Mouse (Mus musculus): Measurements from ENCODE around the gene Arrdc2. TPM values are rescaled to one million over a fixed set of nuclear protein-coding genes. Genes with fewer than 3 reads are reported as not detected.

The Arrdc2 gene
- polyA plus RNA-seq, 1 experiment: 4.4 TPM

- Histone ChIP-seq H3K27ac (ENCODE audit: insufficient read depth, low read length) (no peak overlapping the region), H3K4me3 (ENCODE audit: insufficient read depth, low read length) (no peak overlapping the region), H3K4me1 (ENCODE audit: control insufficient read depth, insufficient read depth, low read length) (no peaks in the 10 kb centered on the region)
- no peak for TF ChIP-seq POLR2A (IDR thresholded peaks at IDR 0.05; ENCODE audit: low read depth, low read length)
- no peak for TF ChIP-seq CTCF (IDR thresholded peaks at IDR 0.05; ENCODE audit: borderline replicate concordance, insufficient read depth, low read length)
These were observed 45.3 kb downstream of the Arrdc2 start for GRCm38 (mm10) chr8:70794215-70794614.

- H3K4me1 ChIP-seq (ENCODE audit: control insufficient read depth, insufficient read depth, low read length): no peaks in the 10 kb centered on the region
- TF ChIP-seq POLR2A (IDR thresholded peaks at IDR 0.05; ENCODE audit: low read depth, low read length) (no peak), CTCF (IDR thresholded peaks at IDR 0.05; ENCODE audit: borderline replicate concordance, insufficient read depth, low read length) (no peak)
- H3K4me3 ChIP-seq (ENCODE audit: insufficient read depth, low read length): peak overlapping the region; percentile 37
- no peak overlapping the region for H3K27ac ChIP-seq (ENCODE audit: insufficient read depth, low read length)
These were observed 46.8 kb downstream of the Arrdc2 start for GRCm38 (mm10) chr8:70792700-70793099.

DNA sequence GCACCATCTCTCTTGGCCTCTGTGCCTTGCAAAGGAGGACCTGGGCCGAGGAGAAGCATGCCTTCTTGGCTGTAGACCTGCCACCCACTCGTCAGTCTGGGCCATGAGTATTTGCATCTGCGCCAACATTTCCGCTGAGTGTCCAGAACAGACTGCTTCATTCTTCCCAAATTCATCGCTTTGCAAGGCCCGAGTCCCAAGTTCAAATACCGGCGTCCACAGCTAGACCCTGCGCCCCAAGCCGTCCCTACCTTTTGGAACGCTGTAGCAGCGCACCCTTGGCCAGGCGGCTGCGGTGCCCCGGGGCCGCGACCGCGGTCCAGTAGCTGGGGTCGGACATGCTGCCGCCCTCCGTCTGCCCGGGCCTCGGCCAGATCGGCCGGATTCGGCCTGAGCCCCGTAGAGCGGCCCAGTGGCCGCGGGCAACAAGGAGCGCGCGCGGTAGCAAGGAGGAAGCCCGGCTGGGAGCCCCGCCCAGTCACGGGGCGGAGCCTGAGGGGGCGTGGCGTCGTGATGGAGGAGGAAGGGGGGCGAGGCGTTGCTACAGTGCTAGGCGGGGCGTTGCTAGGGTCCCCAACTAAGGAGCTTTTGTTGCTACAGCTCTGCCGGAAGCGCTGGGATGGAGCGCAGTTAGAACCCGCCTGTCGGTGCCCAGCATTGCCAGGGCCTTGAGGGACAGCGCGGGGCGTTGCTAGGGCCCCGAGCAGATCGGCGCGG lies 47.4 kb downstream of the Arrdc2 start:
- TF ChIP-seq CTCF (IDR thresholded peaks at IDR 0.05; ENCODE audit: borderline replicate concordance, insufficient read depth, low read length) (no peak), POLR2A (IDR thresholded peaks at IDR 0.05; ENCODE audit: low read depth, low read length) (peak; percentile 85)
- Histone ChIP-seq H3K4me1 (ENCODE audit: control insufficient read depth, insufficient read depth, low read length) (no peaks in the 10 kb centered on the region), H3K4me3 (ENCODE audit: insufficient read depth, low read length) (peak overlapping the region; percentile 64), H3K27ac (ENCODE audit: insufficient read depth, low read length) (no peak overlapping the region)

GRCm38 (mm10) chr8:70791294-70791701 lies 48.2 kb downstream of the Arrdc2 start:
- TF ChIP-seq POLR2A (IDR thresholded peaks at IDR 0.05; ENCODE audit: low read depth, low read length) (no peak), CTCF (IDR thresholded peaks at IDR 0.05; ENCODE audit: borderline replicate concordance, insufficient read depth, low read length) (no peak)
- Histone ChIP-seq H3K4me1 (ENCODE audit: control insufficient read depth, insufficient read depth, low read length) (no peaks in the 10 kb centered on the region), H3K27ac (ENCODE audit: insufficient read depth, low read length) (no peak overlapping the region), H3K4me3 (ENCODE audit: insufficient read depth, low read length) (peak overlapping the region; percentile 64)

DNA sequence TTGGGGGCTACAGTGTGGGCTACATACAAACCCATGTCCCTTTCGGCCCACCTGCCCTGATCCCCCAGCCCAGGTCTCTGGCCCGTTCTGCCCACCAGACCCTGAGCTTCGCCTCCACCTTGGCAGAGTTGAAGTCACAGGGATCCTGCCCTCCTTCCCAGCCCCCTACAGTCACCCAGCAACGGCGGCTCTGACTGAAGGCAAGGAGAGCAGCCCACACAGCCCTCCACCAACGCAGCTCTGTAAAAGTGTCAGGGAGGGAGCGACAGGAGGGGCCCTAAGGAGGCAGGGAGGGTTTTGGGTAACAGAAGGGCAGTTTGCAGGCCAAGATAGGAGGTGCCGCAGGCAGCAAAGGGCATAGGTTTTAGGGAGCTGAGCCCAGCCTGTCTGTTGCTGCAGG lies 48.7 kb downstream of the Arrdc2 start:
- Histone ChIP-seq H3K27ac (ENCODE audit: insufficient read depth, low read length) (no peak overlapping the region), H3K4me1 (ENCODE audit: control insufficient read depth, insufficient read depth, low read length) (no peaks in the 10 kb centered on the region), H3K4me3 (ENCODE audit: insufficient read depth, low read length) (no peak overlapping the region)
- no peak for TF ChIP-seq CTCF (IDR thresholded peaks at IDR 0.05; ENCODE audit: borderline replicate concordance, insufficient read depth, low read length)
- TF ChIP-seq POLR2A (IDR thresholded peaks at IDR 0.05; ENCODE audit: low read depth, low read length): no peak

GRCm38 (mm10) chr8:70789046-70789445 lies 50.5 kb downstream of the Arrdc2 start:
- TF ChIP-seq POLR2A (IDR thresholded peaks at IDR 0.05; ENCODE audit: low read depth, low read length) (no peak), CTCF (IDR thresholded peaks at IDR 0.05; ENCODE audit: borderline replicate concordance, insufficient read depth, low read length) (no peak)
- Histone ChIP-seq H3K27ac (ENCODE audit: insufficient read depth, low read length) (no peak overlapping the region), H3K4me3 (ENCODE audit: insufficient read depth, low read length) (no peak overlapping the region), H3K4me1 (ENCODE audit: control insufficient read depth, insufficient read depth, low read length) (no peaks in the 10 kb centered on the region)

GRCm38 (mm10) chr8:70787941-70788667 lies 51.4 kb downstream of the Arrdc2 start:
- TF ChIP-seq CTCF (IDR thresholded peaks at IDR 0.05; ENCODE audit: borderline replicate concordance, insufficient read depth, low read length) (no peak), POLR2A (IDR thresholded peaks at IDR 0.05; ENCODE audit: low read depth, low read length) (no peak)
- no peak overlapping the region for H3K4me3 ChIP-seq (ENCODE audit: insufficient read depth, low read length)

DNA sequence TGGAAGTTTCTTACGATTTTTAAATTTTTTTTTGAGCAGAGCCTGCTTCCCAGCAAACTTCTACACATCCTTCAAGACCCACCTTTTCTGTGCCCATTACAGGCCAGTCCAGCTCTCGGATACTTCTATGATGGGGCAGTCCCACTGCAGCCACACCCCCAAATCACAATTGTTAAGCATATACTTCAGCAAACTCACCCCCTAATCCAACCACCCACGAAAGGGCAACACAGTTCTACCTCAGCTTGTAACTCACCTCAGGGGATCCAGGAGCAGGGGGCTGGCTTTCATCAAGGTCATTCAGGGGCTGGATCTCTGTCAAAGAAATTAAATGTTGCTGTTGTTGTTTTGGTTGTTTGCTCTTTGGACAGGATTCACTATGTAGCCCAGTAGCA lies 52.5 kb downstream of the Arrdc2 start:
- H3K4me1 ChIP-seq (ENCODE audit: control insufficient read depth, insufficient read depth, low read length): no peaks in the 10 kb centered on the region
- TF ChIP-seq CTCF (IDR thresholded peaks at IDR 0.05; ENCODE audit: borderline replicate concordance, insufficient read depth, low read length): no peak
- TF ChIP-seq POLR2A (IDR thresholded peaks at IDR 0.05; ENCODE audit: low read depth, low read length): no peak
- no peak overlapping the region for H3K4me3 ChIP-seq (ENCODE audit: insufficient read depth, low read length)
- no peak overlapping the region for H3K27ac ChIP-seq (ENCODE audit: insufficient read depth, low read length)

More at GRCm38 (mm10) chr8:70787941-70788667, 51.4 kb downstream of the Arrdc2 start:
- no peaks in the 10 kb centered on the region for H3K4me1 ChIP-seq (ENCODE audit: control insufficient read depth, insufficient read depth, low read length)
- H3K27ac ChIP-seq (ENCODE audit: insufficient read depth, low read length): no peak overlapping the region

- TF ChIP-seq CTCF (IDR thresholded peaks at IDR 0.05; ENCODE audit: borderline replicate concordance, insufficient read depth, low read length): no peak
- TF ChIP-seq POLR2A (IDR thresholded peaks at IDR 0.05; ENCODE audit: low read depth, low read length): no peak
- no peak overlapping the region for H3K4me3 ChIP-seq (ENCODE audit: insufficient read depth, low read length)
These were observed 53.0 kb downstream of the Arrdc2 start for GRCm38 (mm10) chr8:70786291-70787050.

More at GRCm38 (mm10) chr8:70786291-70787050, 53.0 kb downstream of the Arrdc2 start:
- H3K4me1 ChIP-seq (ENCODE audit: control insufficient read depth, insufficient read depth, low read length): no peaks in the 10 kb centered on the region
- no peak overlapping the region for H3K27ac ChIP-seq (ENCODE audit: insufficient read depth, low read length)

Other genes starting within 250 kb of the Arrdc2 start
- 17.9 and 18.6 TPM in 2 replicates for gene Isyna1, start 245.3 kb downstream of the Arrdc2 start, polyA plus RNA-seq (2011; ENCODE audit: insufficient read length, low read depth, missing spikeins)
- 44.7 and 50.7 TPM in 2 replicates for gene Ssbp4, start 230.8 kb downstream of the Arrdc2 start, polyA plus RNA-seq (2011; ENCODE audit: insufficient read length, low read depth, missing spikeins)
- gene Lrrc25, start 223.6 kb downstream of the Arrdc2 start, polyA plus RNA-seq (2011; ENCODE audit: insufficient read length, low read depth, missing spikeins): 0.46 TPM in 1 of 2 replicates, not detected in the other
- gene Gdf15, start 207.3 kb downstream of the Arrdc2 start, polyA plus RNA-seq (2011; ENCODE audit: insufficient read length, low read depth, missing spikeins): 3.1 and 4.2 TPM in 2 replicates
- 53.7 and 54.3 TPM in 2 replicates for gene Pgpep1, start 179.3 kb downstream of the Arrdc2 start, polyA plus RNA-seq (2011; ENCODE audit: insufficient read length, low read depth, missing spikeins)
- gene Lsm4, start 166.5 kb downstream of the Arrdc2 start, polyA plus RNA-seq (2011; ENCODE audit: insufficient read length, low read depth, missing spikeins): 54.9 and 60.2 TPM in 2 replicates
- gene Jund, start 140.8 kb downstream of the Arrdc2 start, polyA plus RNA-seq (2011; ENCODE audit: insufficient read length, low read depth, missing spikeins): 82.2 and 90.6 TPM in 2 replicates
- not detected in 2 replicates for gene Iqcn, start 136.3 kb downstream of the Arrdc2 start, polyA plus RNA-seq (2011; ENCODE audit: insufficient read length, low read depth, missing spikeins)
- not detected in 2 replicates for gene Gm3336, start 121.2 kb downstream of the Arrdc2 start, polyA plus RNA-seq (2011; ENCODE audit: insufficient read length, low read depth, missing spikeins)
- not detected in 2 replicates for gene Pde4c, start 116.0 kb downstream of the Arrdc2 start, polyA plus RNA-seq (2011; ENCODE audit: insufficient read length, low read depth, missing spikeins)
- 8.6 and 10.2 TPM in 2 replicates for gene Rab3a, start 85.0 kb downstream of the Arrdc2 start, polyA plus RNA-seq (2011; ENCODE audit: insufficient read length, low read depth, missing spikeins)
- 29.1 and 32.6 TPM in 2 replicates for gene Mpv17l2, start 78.8 kb downstream of the Arrdc2 start, polyA plus RNA-seq (2011; ENCODE audit: insufficient read length, low read depth, missing spikeins)
- 42.8 and 43.5 TPM in 2 replicates for gene Pik3r2, start 63.0 kb downstream of the Arrdc2 start, polyA plus RNA-seq (2011; ENCODE audit: insufficient read length, low read depth, missing spikeins)
- 12.6 and 13.1 TPM in 2 replicates for gene Mast3, start 34.7 kb downstream of the Arrdc2 start, polyA plus RNA-seq (2011; ENCODE audit: insufficient read length, low read depth, missing spikeins)
- 1.1 TPM in 1 of 2 replicates, not detected in the other for gene Il12rb1, start 31.3 kb downstream of the Arrdc2 start, polyA plus RNA-seq (2011; ENCODE audit: insufficient read length, low read depth, missing spikeins)
- 1.7 and 2.7 TPM in 2 replicates for gene Kcnn1, start 23.5 kb upstream of the Arrdc2 start, polyA plus RNA-seq (2011; ENCODE audit: insufficient read length, low read depth, missing spikeins)
- 31.1 and 32.3 TPM in 2 replicates for gene Ccdc124, start 34.2 kb upstream of the Arrdc2 start, polyA plus RNA-seq (2011; ENCODE audit: insufficient read length, low read depth, missing spikeins)
- gene Slc5a5, start 53.0 kb upstream of the Arrdc2 start, polyA plus RNA-seq (2011; ENCODE audit: insufficient read length, low read depth, missing spikeins): 0.28 and 0.30 TPM in 2 replicates
- gene Rpl18a, start 57.7 kb upstream of the Arrdc2 start, polyA plus RNA-seq (2011; ENCODE audit: insufficient read length, low read depth, missing spikeins): 1,792 and 1,906 TPM in 2 replicates
- 24.2 and 27.8 TPM in 2 replicates for gene Map1s, start 66.2 kb upstream of the Arrdc2 start, polyA plus RNA-seq (2011; ENCODE audit: insufficient read length, low read depth, missing spikeins)